Comparison of ENCODE assay signal across 18 mouse cellular contexts in genomic region chr4:38381916-38382315, GRCm38 (mm10).
"Had no signal": no experiment of that assay in that cellular context is flagged by ENCODE, and none has a peak within 500 bp of the region (broad histone marks: within the 10 kb centered on the region; RNA-seq: fewer than 3 reads in every experiment).

No protein-coding gene starts in this region.

- DNase-seq: kidney, adult 9 months; kidney, postnatal 14 days; kidney, postnatal 4 days; layer of hippocampus, postnatal 36 days; liver, embryonic 13.5 days; lung, adult 2 months; retina, postnatal 1 day; right cerebral cortex, postnatal 25 days; thymus, adult 18-20 months; thymus, postnatal 4 days had no signal

- ATAC-seq: midbrain, embryonic 13.5 days; midbrain, embryonic 16.5 days had no signal

- H3K27ac ChIP-seq: left cerebral cortex, adult 2 months; liver, embryonic 13.5 days; macrophage; midbrain, embryonic 10.5 days; midbrain, embryonic 13.5 days; neural tube, embryonic 13.5 days had no signal

- H3K4me3 ChIP-seq: left cerebral cortex, adult 2 months; liver, embryonic 13.5 days; megakaryocyte, embryonic 14.5 days; midbrain, embryonic 10.5 days; midbrain, embryonic 13.5 days; myocyte; neural tube, embryonic 13.5 days had no signal
